Mouse (Mus musculus): ENCODE measurements around the gene Tmem121. TPM values are rescaled to one million over a fixed set of nuclear protein-coding genes. Genes with fewer than 3 reads are reported as not detected.
"Not testable (repeated sequence)": the region's sequence is repeated elsewhere in the genome, so short reads cannot be mapped to it uniquely, and the experiment has no call there.

Gene Tmem121
- total RNA-seq, 2 experiments from 2014 or later: 0.85 to 1.5 TPM

- DNase-seq: no peak
These were observed 738 bp downstream of the Tmem121 start for GRCm38 (mm10) chr12:113186326-113187010.

- DNase-seq: no peak
These were observed 1.3 kb downstream of the Tmem121 start for GRCm38 (mm10) chr12:113187011-113187375.

GRCm38 (mm10) chr12:113187584-113188295, 2.0 kb downstream of the Tmem121 start:
- DNase-seq: peak; percentile 82

- DNase-seq: no peak
These were observed 2.8 kb downstream of the Tmem121 start for GRCm38 (mm10) chr12:113188349-113189055.

GRCm38 (mm10) chr12:113193423-113193822, 7.7 kb downstream of the Tmem121 start:
- DNase-seq: no peak

- DNase-seq: not testable (repeated sequence)
These were observed 13.4 kb downstream of the Tmem121 start for GRCm38 (mm10) chr12:113199132-113199531.

- no peak for DNase-seq
These were observed 15.6 kb downstream of the Tmem121 start for GRCm38 (mm10) chr12:113201301-113201700.

GRCm38 (mm10) chr12:113202008-113202407, 16.3 kb downstream of the Tmem121 start:
- DNase-seq: no peak

- no peak for DNase-seq
These were observed 17.8 kb downstream of the Tmem121 start for GRCm38 (mm10) chr12:113203522-113203921.

- no peak for DNase-seq
These were observed 19.7 kb downstream of the Tmem121 start for GRCm38 (mm10) chr12:113205251-113205942.

GRCm38 (mm10) chr12:113207737-113208136, 22.0 kb downstream of the Tmem121 start:
- no peak for DNase-seq

- DNase-seq: no peak
These were observed 25.1 kb downstream of the Tmem121 start for GRCm38 (mm10) chr12:113210586-113211378.

- no peak for DNase-seq
These were observed 26.0 kb downstream of the Tmem121 start for GRCm38 (mm10) chr12:113211772-113212171.

GRCm38 (mm10) chr12:113212326-113212924, 26.7 kb downstream of the Tmem121 start:
- DNase-seq: no peak

GRCm38 (mm10) chr12:113213226-113213625, 27.5 kb downstream of the Tmem121 start:
- no peak for DNase-seq

GRCm38 (mm10) chr12:113214072-113214808, 28.5 kb downstream of the Tmem121 start:
- DNase-seq: no peak

- DNase-seq: no peak
These were observed 29.4 kb downstream of the Tmem121 start for GRCm38 (mm10) chr12:113214972-113215666.

GRCm38 (mm10) chr12:113215667-113216346, 30.1 kb downstream of the Tmem121 start:
- peak; percentile 75 for DNase-seq

Measured in gastrocnemius, postnatal 10 days (tissue).